Mouse (Mus musculus): ENCODE measurements around the gene Mrpl52. TPM values are rescaled to one million over a fixed set of nuclear protein-coding genes. Genes with fewer than 3 reads are reported as not detected.

Gene Mrpl52
- total RNA-seq, 2 experiments from 2014 or later, result 109 to 138 TPM

DNA sequence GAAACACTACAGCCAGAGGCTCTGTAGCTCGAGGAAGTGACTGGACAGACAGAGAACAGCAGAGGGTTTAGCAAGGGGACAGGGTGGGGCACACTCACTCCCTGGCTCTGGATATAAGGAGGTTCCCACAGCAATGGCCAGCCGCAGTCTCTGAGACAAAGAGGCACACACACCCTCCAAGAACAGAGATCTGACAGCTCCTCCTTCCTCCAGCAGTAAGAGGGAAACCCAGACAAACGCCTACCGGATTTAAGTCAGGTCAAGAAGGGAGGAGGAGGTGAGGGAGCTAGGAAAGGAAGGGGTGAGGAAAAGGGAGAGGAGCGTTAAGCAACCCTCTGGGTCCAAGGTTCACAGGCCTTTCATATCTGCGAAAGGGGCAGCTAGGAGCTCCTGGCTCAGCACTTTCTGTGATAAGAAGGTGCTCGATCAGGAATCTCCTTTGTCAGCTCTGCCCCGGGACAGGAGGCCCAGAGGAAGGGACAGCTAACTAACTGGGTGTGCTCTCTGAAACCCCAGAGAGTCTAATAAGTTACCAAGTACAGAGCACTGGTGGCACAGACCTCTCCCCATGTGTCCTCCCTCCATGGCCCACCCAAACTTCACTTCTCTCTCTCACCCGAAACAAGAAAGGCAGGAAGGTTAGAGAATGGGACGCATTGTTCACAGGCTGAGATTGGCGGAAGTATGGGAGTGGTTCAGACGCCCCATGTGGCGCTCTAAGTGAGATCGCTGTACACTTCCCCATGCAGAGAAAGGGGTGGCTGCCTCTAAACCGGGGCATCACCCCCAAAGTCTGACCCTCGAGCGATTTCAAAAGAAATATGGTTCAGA is 16.5 kb upstream of the Mrpl52 start:
- no peak for DNase-seq (ENCODE audit: low spot score in 2 of 2)

- no peak for DNase-seq (ENCODE audit: low spot score in 2 of 2)
Observed at GRCm38 (mm10) chr14:54412000-54412576, 14.6 kb upstream of the Mrpl52 start.

- DNase-seq (ENCODE audit: low spot score in 2 of 2), result peak; percentile 68 to 73
Observed at GRCm38 (mm10) chr14:54412629-54413170, 14.0 kb upstream of the Mrpl52 start.

GRCm38 (mm10) chr14:54413877-54414700 is 12.6 kb upstream of the Mrpl52 start:
- no peak for DNase-seq (ENCODE audit: low spot score in 2 of 2)

DNA sequence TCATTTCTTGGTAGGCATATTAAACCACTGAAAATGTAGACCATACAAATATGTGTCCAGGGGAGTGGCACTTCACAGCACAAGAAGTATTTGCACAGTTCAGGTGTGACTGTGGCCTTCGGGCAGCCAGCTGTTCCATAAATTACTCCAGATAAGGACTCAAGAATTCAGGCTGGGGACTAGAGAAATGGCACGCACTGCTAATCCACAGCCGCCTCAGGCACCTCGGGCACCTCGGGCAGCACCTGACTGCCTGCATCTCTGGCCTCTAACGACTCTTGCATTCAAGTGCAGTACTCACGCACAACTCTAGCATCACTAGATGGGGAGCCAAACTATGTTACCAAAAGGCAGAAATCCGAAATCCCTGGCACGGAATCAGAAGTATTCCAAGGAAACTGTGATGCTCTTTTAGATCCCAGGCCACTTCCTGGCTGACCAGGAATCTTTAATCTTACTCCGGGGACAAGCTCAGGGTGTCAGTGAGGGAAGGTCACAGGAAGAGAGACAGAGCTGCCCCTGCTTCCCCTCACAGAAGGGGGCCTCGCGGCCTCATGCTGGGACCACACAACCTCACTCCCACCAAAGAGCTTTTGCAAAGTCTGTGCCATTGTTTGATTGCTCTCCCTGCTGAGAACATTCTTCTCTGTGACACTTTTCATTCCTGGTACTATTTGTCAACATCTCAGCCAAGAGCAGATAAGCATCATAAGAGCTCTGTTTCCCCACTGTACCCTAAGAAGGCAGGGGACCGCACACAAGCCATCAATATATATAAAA is 11.3 kb upstream of the Mrpl52 start:
- no peak for DNase-seq (ENCODE audit: low spot score in 2 of 2)

DNA sequence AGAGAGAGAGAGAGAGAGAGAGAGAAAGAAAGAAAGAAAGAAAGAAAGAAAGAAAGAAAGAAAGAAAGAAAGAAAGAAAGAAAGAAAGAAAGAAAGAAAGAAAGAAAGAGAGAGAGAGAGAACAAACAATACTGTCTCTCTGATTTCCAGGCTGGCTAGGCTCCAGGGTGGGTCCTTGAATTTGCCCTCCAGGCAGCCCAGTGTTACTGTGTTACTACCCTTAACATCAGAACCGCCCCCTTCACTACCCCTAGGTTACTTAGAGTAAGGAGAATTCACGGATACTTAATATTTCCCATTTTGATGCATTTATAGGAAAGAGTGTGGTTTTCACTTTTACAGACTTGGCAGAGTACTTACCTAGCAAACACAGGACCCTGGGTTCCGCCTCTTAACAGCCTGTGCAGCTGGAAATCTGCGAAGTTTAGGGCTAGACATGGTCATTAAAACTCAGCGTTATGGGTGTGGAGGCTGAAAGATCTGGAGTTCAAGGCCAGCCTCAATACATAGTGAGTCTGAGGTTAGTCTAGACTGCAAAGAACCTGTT is 10.4 kb upstream of the Mrpl52 start:
- no peak for DNase-seq (ENCODE audit: low spot score in 2 of 2)

DNA sequence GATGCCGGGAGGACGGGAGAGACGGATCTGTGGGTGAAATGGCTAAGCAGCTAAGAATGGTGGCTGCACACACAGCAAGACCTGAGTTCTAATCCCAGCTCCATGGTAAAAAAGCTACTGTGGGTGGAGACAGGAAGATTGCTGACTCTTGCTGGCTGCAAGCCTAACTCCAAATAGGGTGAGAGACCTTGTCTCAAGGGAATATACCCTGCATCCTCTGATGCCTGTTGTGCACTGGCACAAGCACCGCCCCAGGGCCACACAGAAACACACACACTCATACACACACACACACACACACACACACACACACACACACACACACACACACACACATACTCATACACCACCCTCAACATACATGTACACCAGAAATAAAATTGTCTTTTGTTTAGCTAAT is 9.9 kb upstream of the Mrpl52 start:
- DNase-seq (ENCODE audit: low spot score in 2 of 2), result no peak

DNA sequence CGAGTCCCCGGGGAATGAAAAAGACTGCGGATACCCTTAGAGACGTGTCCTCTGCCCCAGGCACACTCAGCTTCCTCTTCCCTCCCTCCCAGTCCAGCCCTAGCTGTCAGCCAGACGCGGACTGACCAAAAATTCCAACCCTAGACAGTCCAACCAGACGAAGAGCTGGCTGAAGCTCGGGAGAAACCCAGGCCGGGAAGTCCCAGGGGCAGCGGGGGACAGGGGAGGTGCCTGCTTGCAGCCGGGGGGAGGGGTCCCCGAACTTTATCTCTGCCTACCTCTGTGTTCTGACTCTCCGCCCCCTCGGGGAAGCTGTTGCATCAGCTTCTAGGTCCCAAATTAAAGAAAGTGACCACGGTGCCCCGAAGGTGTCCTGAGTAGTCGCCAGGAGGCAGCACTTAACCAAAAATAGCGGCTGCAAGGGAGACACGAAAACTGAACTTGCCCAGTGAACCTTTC is 9.1 kb upstream of the Mrpl52 start, which contains the start of gene Slc7a7:
Gene Slc7a7, minus strand, starts transcription at position 158 of the 459 bp plus-strand sequence.
- DNase-seq (ENCODE audit: low spot score in 2 of 2), result no peak

DNA sequence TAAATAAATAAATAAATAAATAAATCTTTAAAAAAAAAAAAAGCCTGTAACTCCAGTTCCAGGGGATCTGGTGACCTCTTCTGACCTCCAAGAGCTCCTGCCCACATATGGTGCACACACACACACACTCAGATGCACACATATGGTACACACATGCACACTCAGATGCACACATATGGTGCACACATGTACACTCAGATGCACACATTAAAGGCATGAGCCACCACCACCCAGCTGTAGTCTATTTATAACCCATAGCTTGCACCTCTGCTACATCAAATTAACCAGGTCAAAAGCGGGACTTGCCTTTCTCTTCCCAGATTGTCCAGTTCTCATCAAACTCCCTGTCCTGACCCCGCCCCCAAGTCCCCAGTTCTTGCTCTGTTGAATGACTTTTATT is 5.7 kb upstream of the Mrpl52 start:
- DNase-seq (ENCODE audit: low spot score in 2 of 2), result no peak

DNA sequence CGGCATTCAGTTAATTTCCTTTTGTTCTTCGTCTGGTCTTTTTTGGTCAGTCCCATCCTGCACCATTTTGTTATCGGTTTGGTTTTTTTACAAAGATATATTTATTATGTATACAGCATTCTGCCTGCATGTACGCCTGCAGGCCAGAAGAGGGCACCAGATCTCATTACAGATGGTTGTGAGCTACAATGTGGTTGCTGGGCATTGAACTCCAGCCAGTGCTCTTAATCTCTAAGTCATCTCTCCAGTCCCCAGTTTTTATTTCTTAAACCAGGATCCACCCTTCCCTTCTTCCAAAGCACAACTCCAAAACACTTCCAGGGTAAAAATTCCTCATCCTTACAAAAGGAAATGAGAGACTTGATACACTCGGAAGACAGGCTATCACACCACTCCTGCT is 3.3 kb upstream of the Mrpl52 start:
- no peak for DNase-seq (ENCODE audit: low spot score in 2 of 2)

DNA sequence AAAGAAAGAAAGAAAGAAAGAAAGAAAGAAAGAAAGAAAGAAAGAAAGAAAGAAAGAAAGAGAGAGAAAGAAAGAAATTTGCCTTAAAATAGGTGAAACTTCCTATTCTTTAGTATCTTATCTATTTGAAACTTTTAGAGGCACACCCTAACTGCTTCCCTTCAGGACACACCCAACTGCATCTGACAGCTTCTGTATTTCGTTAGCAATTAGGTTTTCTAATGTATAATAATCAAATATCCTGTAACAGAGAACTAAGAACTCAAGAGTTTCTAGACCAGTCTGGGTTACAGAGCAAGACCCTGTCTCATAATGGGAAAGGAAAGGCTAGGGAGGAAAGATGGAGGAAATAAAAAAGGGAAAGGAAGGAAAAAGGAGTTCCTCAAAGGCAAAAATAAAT is 2.1 kb upstream of the Mrpl52 start:
- no peak for DNase-seq (ENCODE audit: low spot score in 2 of 2)

- DNase-seq (ENCODE audit: low spot score in 2 of 2), result no peak
Observed at GRCm38 (mm10) chr14:54425540-54425939, 1.2 kb upstream of the Mrpl52 start.

GRCm38 (mm10) chr14:54426003-54426688 is 563 bp upstream of the Mrpl52 start:
- DNase-seq (ENCODE audit: low spot score in 2 of 2), result no peak

DNA sequence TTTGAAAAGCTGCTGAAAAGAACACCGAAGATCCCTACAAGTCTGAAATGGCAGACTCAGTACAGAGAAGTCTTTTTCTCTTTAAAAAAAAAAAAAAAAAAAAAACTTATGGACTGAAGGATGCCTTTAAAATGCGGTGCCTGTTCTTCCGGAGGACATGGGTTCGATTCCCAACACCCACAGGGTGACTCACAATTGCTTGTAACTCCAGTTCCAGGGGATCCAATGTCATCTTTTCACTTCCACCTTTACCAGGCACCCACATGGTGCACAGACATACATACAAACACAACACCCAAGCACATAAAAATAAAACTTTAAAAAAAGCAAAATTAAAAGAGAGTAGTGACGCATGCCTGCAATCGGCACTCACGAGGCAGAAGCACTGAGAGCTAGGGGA is 987 bp downstream of the Mrpl52 start:
- no peak for DNase-seq (ENCODE audit: low spot score in 2 of 2)

DNA sequence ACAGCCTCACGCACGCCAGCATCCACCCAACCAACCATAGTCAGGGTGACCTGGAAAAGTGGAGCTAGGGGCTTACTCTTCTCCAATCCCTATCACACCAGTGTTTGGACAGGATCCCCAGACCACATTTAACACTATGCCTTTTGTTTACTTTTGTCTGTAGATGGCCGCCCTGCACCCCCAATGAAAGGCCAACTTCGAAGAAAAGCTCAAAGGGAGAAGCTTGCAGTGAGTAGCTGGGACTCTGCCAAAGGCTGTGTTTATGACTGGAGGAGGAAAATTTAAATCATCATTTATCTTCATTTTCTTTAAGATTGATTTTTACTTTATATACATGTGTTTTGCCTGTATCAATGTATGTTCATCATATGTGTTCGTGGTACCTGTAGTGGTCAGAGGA is 1.7 kb downstream of the Mrpl52 start:
- no peak for DNase-seq (ENCODE audit: low spot score in 2 of 2)

DNA sequence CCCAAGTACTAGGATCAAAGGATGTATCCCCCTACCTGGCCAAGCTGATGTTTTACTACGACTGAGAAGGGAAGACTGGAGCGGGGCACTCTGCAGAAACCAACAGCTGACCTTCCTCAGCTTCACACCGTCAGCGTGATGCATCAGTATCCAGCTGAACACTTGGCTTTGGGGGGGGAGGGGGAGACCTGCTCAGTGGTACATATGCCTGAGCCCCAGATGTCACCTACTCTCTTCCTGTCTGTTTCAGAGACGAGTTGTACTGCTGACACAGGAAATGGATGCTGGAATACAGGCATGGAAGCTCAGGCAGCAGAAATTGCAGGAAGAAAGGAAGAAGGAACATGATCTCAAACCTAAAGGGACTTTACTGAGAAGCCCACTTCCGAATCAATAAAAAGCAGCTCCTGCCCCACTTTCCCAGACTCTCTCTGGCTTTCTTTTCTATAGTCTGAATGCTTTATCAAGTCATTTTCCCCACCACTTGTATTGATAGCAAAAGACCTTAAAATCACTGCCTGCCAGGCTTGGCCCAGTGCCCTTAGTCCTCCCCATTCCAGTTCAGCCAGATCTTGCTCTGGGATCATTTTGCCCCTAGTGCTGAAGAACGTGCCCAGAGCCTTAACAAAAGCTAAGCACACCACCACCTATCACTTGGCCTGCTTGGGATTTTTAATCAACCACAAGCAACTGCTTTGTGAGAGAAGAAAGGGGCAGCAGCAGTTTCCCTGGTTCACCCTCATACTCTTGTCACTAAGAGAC is 2.8 kb downstream of the Mrpl52 start:
- DNase-seq (ENCODE audit: low spot score in 2 of 2), result no peak

- no peak for DNase-seq (ENCODE audit: low spot score in 2 of 2)
Observed at GRCm38 (mm10) chr14:54430406-54431145, 3.9 kb downstream of the Mrpl52 start.

DNA sequence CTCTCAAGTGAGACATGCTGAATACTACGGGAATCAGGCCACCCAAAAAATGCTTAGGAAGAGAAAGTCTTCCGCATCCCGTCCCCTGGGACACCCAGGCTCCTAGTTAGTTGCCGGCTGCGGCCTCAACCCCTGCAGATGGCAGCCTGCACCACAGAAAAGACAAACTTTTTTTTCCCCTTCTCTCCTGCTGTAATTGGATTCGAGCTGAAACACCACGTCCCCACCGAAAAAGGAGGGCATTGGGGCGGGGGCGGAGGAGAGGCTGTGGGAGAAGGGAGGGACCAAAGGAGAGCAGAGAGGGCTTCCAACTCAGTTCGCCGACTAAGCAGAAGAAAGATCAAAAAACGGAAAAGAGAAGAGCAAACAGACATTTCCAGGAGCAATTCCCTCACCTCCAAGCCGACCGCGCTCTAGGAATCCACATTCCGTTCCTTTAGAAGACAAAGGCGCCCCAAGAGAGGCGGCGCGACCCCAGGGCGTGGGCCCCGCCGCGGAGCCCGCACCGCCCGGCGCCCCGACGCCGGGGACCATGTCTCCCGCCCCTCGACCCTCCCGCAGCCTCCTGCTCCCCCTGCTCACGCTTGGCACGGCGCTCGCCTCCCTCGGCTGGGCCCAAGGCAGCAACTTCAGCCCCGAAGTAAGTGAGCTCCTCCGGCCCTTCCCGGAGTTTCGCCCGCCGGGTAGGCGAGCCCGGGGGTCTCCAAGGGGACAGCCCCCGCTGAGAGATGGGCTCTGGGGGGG is 4.8 kb downstream of the Mrpl52 start, which contains the start of gene Mmp14:
Gene Mmp14, plus strand, starts transcription at position 279 of the 744 bp plus-strand sequence.
- peak; percentile 52 to 69 for DNase-seq (ENCODE audit: low spot score in 2 of 2)

Data from layer of hippocampus, postnatal 10 days (tissue).